Mouse (Mus musculus) heart, adult 2 months (tissue): ENCODE measurements around the gene Cftr.

ENCODE experiments used
- CTCF ChIP-seq: fragments of 200-600 bp; IDR thresholded peaks from 2 replicates; pipeline ENCODE4 v1.8.1; 2022; ENCODE audit warnings: antibody characterized with exemption, mild to moderate bottlenecking, moderate library complexity
- POLR2A ChIP-seq: fragments of 200-500 bp; IDR thresholded peaks from 2 replicates; pipeline ENCODE4 v1.6.1; 2011; ENCODE audit warnings: mild to moderate bottlenecking, low read depth, low read length, control low read depth; ENCODE audit not compliant: insufficient read depth

DNA sequence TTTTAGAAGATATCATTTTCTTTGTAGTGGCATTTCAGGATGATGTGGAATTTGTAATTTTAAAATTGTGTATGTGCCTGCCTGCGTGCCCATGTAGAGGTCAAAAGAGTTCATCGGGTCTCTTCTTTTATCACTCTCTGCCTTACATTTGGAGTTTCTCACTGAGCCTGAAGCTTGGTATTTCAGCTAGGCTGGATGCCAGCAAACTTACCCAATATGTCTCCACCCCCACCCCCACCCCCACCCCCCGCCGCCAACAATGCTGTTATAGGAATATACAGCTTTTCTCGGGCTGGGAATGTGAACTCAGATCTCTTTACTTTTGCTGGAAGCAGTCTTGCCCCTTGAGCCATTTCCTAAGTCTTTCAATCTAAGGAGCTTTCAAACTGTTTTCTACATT is 191.7 kb downstream of the Cftr start:
- TF ChIP-seq CTCF (no peak), POLR2A (no peak)
